Mouse (Mus musculus) forebrain, embryonic 13.5 days (tissue): ENCODE measurements around the gene Rab34. TPM values are rescaled to one million over a fixed set of nuclear protein-coding genes. Genes with fewer than 3 reads are reported as not detected.
A peak's percentile ranks its signal among the peaks of the same experiment; 100 is the strongest.

ENCODE experiments used
- ATAC-seq: fragments of 200-750 bp; cut with Nextera tagmentation; 2 replicates; pipeline ENCODE4 v1.8.0; 2017
- H3K27ac ChIP-seq: fragments of 300-500 bp; sonication (generic); 2 replicates; pipeline ENCODE4 v1.5.1; 2015; ENCODE audit warnings: inconsistent platforms, mild to moderate bottlenecking, moderate library complexity
- H3K27me3 ChIP-seq: fragments of 300-500 bp; sonication (generic); 2 replicates; pipeline ENCODE4 v1.6.1; 2015; ENCODE audit warnings: mild to moderate bottlenecking, inconsistent platforms
- H3K36me3 ChIP-seq: fragments of 300-500 bp; sonication (generic); 2 replicates; pipeline ENCODE4 v1.6.1; 2015; ENCODE audit warnings: mild to moderate bottlenecking, inconsistent platforms; ENCODE audit not compliant: poor library complexity, severe bottlenecking
- H3K4me1 ChIP-seq: fragments of 300-500 bp; sonication (generic); 2 replicates; pipeline ENCODE4 v1.6.1; 2015; ENCODE audit warnings: inconsistent platforms
- H3K4me2 ChIP-seq: fragments of 300-500 bp; sonication (generic); 2 replicates; pipeline ENCODE4 v1.6.1; 2015; ENCODE audit warnings: inconsistent platforms, mild to moderate bottlenecking, moderate library complexity
- H3K4me3 ChIP-seq: fragments of 300-500 bp; sonication (generic); 2 replicates; pipeline ENCODE4 v1.5.1; 2015; ENCODE audit warnings: mild to moderate bottlenecking, inconsistent platforms
- H3K9ac ChIP-seq: fragments of 300-500 bp; sonication (generic); 2 replicates; pipeline ENCODE4 v1.6.1; 2015; ENCODE audit warnings: mild to moderate bottlenecking, inconsistent platforms
- H3K9me3 ChIP-seq: fragments of 300-500 bp; sonication (generic); replicated peaks from 2 replicates; pipeline ENCODE4 v1.6.1; 2016; ENCODE audit warnings: inconsistent platforms
- WGBS: fragments of 180-500 bp; shearing (Covaris S2); methylation state at CpG from one replicate; pipeline ENCODE4 v1.1.7; 2015; 5-methylcytosine and 5-hydroxymethylcytosine counted together
- polyA plus RNA-seq: library from polyadenylated mRNA; unstranded; fragments of >200 nt; fragmentation: Nextera tagmentation; extraction: Ambion mirVana; gene quantifications from 2 replicates; pipeline ENCODE4 v1.2.1, GENCODE M21; 2015

Rab34 gene
- polyA plus RNA-seq, 1 experiment from 2014 or later, result 42.1 TPM

DNA sequence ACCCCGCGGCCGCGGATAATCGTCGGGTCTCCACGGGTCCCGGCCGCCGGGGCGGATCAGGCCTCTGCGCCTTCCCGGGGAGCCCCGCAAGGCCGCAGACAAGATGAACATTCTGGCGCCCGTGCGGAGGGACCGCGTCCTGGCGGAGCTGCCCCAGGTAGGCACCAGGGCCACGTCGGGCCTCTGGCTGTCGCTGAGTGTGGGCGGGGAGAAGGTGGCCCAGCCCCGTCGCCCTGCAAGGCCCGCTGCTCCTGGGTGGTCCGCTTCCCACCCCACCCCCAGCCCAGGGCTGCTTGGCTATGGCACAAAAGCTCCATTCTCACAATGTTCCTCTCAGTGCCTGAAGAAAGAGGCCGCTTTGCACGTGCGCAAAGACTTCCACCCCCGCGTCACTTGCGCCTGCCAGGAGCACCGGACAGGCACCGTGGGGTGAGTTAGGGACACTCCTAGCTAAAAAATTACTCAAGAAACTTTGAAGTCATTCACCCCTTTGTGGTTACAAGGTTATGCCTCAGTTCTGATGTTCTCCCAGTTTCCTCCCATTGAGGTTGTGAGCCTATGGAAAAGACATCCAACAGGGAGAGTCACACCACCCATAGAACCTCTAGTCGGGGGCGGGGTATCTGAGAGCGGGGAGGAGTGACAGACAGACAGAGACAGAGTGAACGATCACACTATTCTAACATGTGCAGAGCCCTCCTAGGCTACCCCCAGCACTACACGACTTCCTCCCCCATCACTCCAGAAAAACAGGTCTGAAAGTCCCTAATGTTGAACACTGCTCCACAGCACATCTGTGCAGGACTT is 1.2 kb downstream of the Rab34 start:
- under 1% methylated on average over 41 of the region's 42 CpGs for WGBS
- ATAC-seq, result peak; percentile 85

DNA sequence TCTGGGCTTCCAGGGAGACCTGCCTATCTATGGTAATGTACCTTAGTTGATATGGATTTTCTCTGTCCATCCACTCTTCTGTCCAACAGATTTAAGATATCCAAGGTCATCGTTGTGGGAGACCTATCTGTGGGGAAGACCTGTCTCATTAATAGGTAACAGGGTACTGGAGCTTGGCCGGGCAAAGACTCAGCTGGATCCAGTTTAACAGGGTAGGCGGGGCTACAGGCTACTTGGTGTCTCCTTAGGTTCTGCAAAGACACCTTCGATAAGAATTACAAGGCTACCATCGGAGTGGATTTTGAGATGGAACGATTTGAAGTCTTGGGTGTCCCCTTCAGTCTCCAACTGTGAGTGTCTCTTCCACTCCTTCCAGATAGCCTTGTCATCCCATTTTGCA is 1.8 kb downstream of the Rab34 start:
- H3K4me3 ChIP-seq, result peak overlapping the region; percentile 60
- no peaks in the 10 kb centered on the region for H3K27me3 ChIP-seq
- H3K27ac ChIP-seq, result peak overlapping the region; percentile 94
- peaks cover 33% of the 10 kb centered on the region for H3K36me3 ChIP-seq
- H3K4me1 ChIP-seq, result peaks cover 26% of the 10 kb centered on the region
- no peak for ATAC-seq
- no peaks in the 10 kb centered on the region for H3K9me3 ChIP-seq
- WGBS, result 75% methylated on average over 6 of the region's 6 CpGs
- H3K9ac ChIP-seq, result no peak overlapping the region
- H3K4me2 ChIP-seq, result peak overlapping the region; percentile 65

More for the DNA sequence above, 1.2 kb downstream of the Rab34 start:
- Histone ChIP-seq H3K9ac (peak overlapping the region; percentile 82), H3K4me1 (peaks cover 20% of the 10 kb centered on the region), H3K9me3 (no peaks in the 10 kb centered on the region), H3K4me3 (peak overlapping the region; percentile 60), H3K27me3 (no peaks in the 10 kb centered on the region), H3K36me3 (peaks cover 33% of the 10 kb centered on the region), H3K4me2 (peak overlapping the region; percentile 65), H3K27ac (peak overlapping the region; percentile 94)

GRCm38 (mm10) chr11:78193113-78193512 is 4.9 kb downstream of the Rab34 start, which contains the start of gene Proca1:
TSS of gene Proca1 (plus strand) at chr11:78193392.
- 81% methylated on average over 1 of the region's 1 CpGs for WGBS
- no peak within 1 kb of the TSS for H3K4me3 ChIP-seq
- H3K4me2 ChIP-seq, result peak within 1 kb of the TSS; percentile 55; the same call in 1 of the 2 replicates
- no peaks in the 10 kb centered on the region for H3K9me3 ChIP-seq
- H3K27me3 ChIP-seq, result no peaks in the 10 kb centered on the region
- H3K27ac ChIP-seq, result no peak within 1 kb of the TSS
- H3K36me3 ChIP-seq, result peaks cover 33% of the 10 kb centered on the region
- H3K4me1 ChIP-seq, result peaks cover 23% of the 10 kb centered on the region
- H3K9ac ChIP-seq, result no peak within 1 kb of the TSS
- ATAC-seq, result no peak

DNA sequence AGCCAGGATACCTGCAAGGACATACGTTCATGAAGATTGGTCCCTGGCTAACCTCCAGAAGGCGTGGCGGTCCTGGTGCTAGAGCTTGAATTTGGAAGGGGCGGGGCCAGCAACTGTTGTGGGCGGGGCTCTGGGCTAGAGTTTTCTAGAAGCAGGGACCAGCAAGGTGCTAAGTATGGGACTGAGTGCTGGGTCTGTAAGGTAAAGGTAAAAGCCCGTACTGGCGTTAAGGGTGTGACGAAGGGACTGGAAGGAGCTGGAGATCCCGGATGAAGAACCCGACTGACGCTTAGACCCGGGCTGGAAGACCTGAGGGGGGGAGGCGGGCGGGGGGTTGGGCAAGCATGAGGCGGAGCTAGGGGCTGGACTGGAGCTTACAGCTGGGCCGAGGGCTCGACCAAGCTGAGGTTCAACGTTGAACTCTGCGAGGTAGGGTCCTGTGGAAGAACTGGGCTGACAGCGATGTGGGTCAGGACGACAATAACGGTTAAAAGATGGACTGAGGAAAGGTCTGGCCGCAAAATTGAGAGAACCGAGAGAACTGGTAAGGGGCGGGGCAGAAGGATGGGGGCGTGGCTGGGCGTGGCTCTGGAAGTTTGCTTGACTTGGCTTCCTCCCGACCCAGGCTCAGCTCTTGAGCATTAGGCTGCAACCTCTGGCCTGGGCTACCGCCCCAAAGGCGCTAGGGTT is 6.3 kb downstream of the Rab34 start:
- WGBS, result 4% methylated on average over 30 of the region's 30 CpGs
- ATAC-seq, result peak; percentile 52; the same call in 1 of the 2 replicates
- Histone ChIP-seq H3K9me3 (no peaks in the 10 kb centered on the region), H3K4me2 (peak overlapping the region; percentile 55), H3K4me3 (peak overlapping the region; percentile 33), H3K27me3 (no peaks in the 10 kb centered on the region), H3K27ac (no peak overlapping the region), H3K9ac (peak overlapping the region; percentile 37; the same call in 1 of the 2 replicates), H3K36me3 (peaks cover 33% of the 10 kb centered on the region), H3K4me1 (peaks cover 19% of the 10 kb centered on the region)

- Histone ChIP-seq H3K36me3 (peaks cover 32% of the 10 kb centered on the region), H3K27me3 (no peaks in the 10 kb centered on the region), H3K27ac (no peak overlapping the region), H3K9me3 (no peaks in the 10 kb centered on the region), H3K4me1 (peaks cover 12% of the 10 kb centered on the region), H3K4me3 (peak overlapping the region; percentile 33), H3K9ac (0 out of 2 replicates have a peak overlapping the region, but pooled peaks have one; percentile 37), H3K4me2 (peak overlapping the region; percentile 55)
- no peak for ATAC-seq
- WGBS, result 54% methylated on average over 23 of the region's 23 CpGs
Measured at GRCm38 (mm10) chr11:78195101-78195863, 7.1 kb downstream of the Rab34 start.

- Histone ChIP-seq H3K4me3 (no peak overlapping the region), H3K9ac (no peak overlapping the region), H3K4me1 (no peaks in the 10 kb centered on the region), H3K27me3 (no peaks in the 10 kb centered on the region), H3K36me3 (peaks cover 38% of the 10 kb centered on the region), H3K9me3 (no peaks in the 10 kb centered on the region), H3K4me2 (no peak overlapping the region), H3K27ac (no peak overlapping the region)
- 93% methylated on average over 3 of the region's 3 CpGs for WGBS
- no peak for ATAC-seq
Measured at GRCm38 (mm10) chr11:78202372-78202771, 14.1 kb downstream of the Rab34 start.

DNA sequence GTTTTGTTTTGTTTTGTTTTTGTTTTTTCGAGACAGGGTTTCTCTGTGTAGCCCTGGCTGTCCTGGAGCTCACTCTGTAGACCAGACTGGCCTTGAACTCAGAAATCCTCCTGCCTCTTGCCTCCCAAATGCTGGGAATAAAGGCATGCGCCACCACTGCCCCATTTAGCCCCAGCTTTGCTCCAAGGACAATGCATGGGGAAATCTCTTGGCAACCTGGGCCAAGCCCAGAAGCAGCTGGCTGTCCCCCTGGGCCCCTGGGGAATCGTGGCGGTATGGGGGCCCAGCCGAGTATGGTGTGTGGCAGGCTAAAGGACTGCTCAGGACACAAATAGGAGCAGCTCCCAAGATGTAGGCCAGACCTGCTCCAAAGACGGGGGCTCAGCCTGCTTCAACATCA is 16.1 kb downstream of the Rab34 start:
- Histone ChIP-seq H3K4me1 (no peaks in the 10 kb centered on the region), H3K4me2 (no peak overlapping the region), H3K27me3 (no peaks in the 10 kb centered on the region), H3K27ac (no peak overlapping the region), H3K36me3 (peaks cover 57% of the 10 kb centered on the region), H3K4me3 (no peak overlapping the region), H3K9ac (0 out of 2 replicates have a peak overlapping the region, but pooled peaks have one; percentile 9), H3K9me3 (no peaks in the 10 kb centered on the region)
- 87% methylated on average over 6 of the region's 6 CpGs for WGBS
- no peak for ATAC-seq

- H3K27ac ChIP-seq, result peak overlapping the region; percentile 48; the same call in 1 of the 2 replicates
- no peaks in the 10 kb centered on the region for H3K4me1 ChIP-seq
- no peak for ATAC-seq
- H3K4me3 ChIP-seq, result no peak overlapping the region
- no peak overlapping the region for H3K4me2 ChIP-seq
- H3K9me3 ChIP-seq, result no peaks in the 10 kb centered on the region
- no peaks in the 10 kb centered on the region for H3K27me3 ChIP-seq
- no peak overlapping the region for H3K9ac ChIP-seq
- WGBS, result 72% methylated on average over 13 of the region's 13 CpGs
- H3K36me3 ChIP-seq, result peaks cover 70% of the 10 kb centered on the region
Measured at GRCm38 (mm10) chr11:78205361-78206206, 17.4 kb downstream of the Rab34 start.

- 93% methylated on average over 7 of the region's 7 CpGs for WGBS
- H3K36me3 ChIP-seq, result peaks cover 86% of the 10 kb centered on the region
- no peak for ATAC-seq
- H3K9ac ChIP-seq, result no peak overlapping the region
- no peak overlapping the region; the same call in 1 of the 2 replicates for H3K27ac ChIP-seq
- H3K9me3 ChIP-seq, result no peaks in the 10 kb centered on the region
- no peaks in the 10 kb centered on the region for H3K4me1 ChIP-seq
- H3K4me3 ChIP-seq, result no peak overlapping the region
- H3K27me3 ChIP-seq, result no peaks in the 10 kb centered on the region
- H3K4me2 ChIP-seq, result no peak overlapping the region
Measured at GRCm38 (mm10) chr11:78207190-78207589, 19.0 kb downstream of the Rab34 start.

DNA sequence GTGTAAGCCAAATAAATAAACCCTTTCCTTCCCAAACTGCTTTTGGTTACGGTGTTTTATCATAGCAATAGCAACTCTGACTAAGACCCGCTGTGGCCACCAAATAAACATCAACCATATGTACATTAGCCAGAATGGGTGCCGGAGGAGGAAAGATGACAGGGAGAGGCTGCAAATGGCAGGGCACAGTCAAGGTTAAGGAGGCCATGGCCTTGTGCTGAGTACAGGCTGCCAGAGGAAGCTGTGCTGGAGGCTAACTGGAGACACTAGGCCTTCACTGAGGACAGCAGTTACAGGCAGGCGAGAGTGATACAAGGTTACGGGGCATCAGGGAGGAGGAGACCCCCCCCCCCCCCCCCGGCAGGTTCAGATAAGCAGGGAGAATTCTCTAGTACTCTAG is 21.7 kb downstream of the Rab34 start:
- no peak overlapping the region for H3K4me2 ChIP-seq
- H3K9ac ChIP-seq, result no peak overlapping the region
- no peaks in the 10 kb centered on the region for H3K9me3 ChIP-seq
- peaks cover 100% of the 10 kb centered on the region for H3K36me3 ChIP-seq
- no peak overlapping the region for H3K27ac ChIP-seq
- no peaks in the 10 kb centered on the region for H3K4me1 ChIP-seq
- WGBS, result 96% methylated on average over 6 of the region's 6 CpGs
- no peaks in the 10 kb centered on the region for H3K27me3 ChIP-seq
- no peak for ATAC-seq
- no peak overlapping the region for H3K4me3 ChIP-seq

DNA sequence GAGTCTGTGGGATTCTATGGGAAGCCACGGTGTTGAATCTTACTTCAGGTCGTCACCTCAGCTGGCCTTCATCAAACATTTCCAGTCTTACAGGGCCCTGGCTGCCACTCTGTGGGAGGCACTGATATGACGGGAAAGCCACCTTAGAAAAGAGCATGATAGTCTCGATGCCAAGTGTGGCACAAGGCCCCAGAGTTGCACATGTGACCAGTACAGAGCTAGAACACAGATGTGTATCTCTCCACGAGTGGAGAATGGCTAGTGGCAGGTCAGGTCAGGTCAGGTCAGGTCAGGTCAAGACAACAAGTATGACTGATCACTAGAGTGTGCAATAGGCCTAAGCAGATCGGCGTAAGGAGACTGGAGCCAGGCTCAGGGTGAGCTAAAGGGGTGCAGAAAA is 22.4 kb downstream of the Rab34 start:
- Histone ChIP-seq H3K4me2 (no peak overlapping the region), H3K9ac (no peak overlapping the region), H3K27ac (no peak overlapping the region), H3K4me3 (no peak overlapping the region), H3K27me3 (no peaks in the 10 kb centered on the region), H3K4me1 (no peaks in the 10 kb centered on the region), H3K9me3 (no peaks in the 10 kb centered on the region), H3K36me3 (peaks cover 100% of the 10 kb centered on the region)
- no peak for ATAC-seq
- WGBS, result 87% methylated on average over 7 of the region's 7 CpGs
